Comparison of ENCODE assay signal across 21 mouse cellular contexts in genomic region chr15:11173884-11174470, GRCm38 (mm10).
DNase-seq lines count a peak whose midpoint lies in the region; ATAC-seq and TF ChIP-seq lines count a peak whose summit lies in the region.
"Had no signal": no experiment of that assay in that cellular context is flagged by ENCODE, and none has a peak within 500 bp of the region (broad histone marks: within the 10 kb centered on the region; RNA-seq: fewer than 3 reads in every experiment).

No protein-coding gene starts in this region.

- no peaks in the 10 kb centered on the region for H3K79me2 ChIP-seq in heart, adult 2 months (replicated peaks; ENCODE audit: control insufficient read depth, insufficient read depth, low read length)

- intact Hi-C loops in heart, adult 2 months (cut with DNase I) = no loop called here

- H3K4me1 ChIP-seq in hindbrain, embryonic 16.5 days (ENCODE audit: control insufficient read depth, insufficient read depth, low read depth, low read length) = no peaks in the 10 kb centered on the region
- no peaks in the 10 kb centered on the region for H3K4me1 ChIP-seq in hindbrain, embryonic 11.5 days (replicated peaks; ENCODE audit: control insufficient read depth, insufficient read depth, low read length)
- no peaks in the 10 kb centered on the region for H3K4me1 ChIP-seq in heart, adult 2 months (ENCODE audit: control insufficient read depth, insufficient read depth, low read length)
- H3K4me1 ChIP-seq: heart, embryonic 15.5 days; hindbrain, embryonic 15.5 days had no signal

- no peak for TF ChIP-seq POLR2A in heart, adult 2 months (IDR thresholded peaks at IDR 0.05; ENCODE audit: insufficient read depth, low read depth, low read length)

- TF ChIP-seq EP300 in heart, adult 2 months (IDR thresholded peaks at IDR 0.05; ENCODE audit: insufficient read depth, low read depth, low read length) = no peak

- no peak overlapping the region for H3K9ac ChIP-seq in hindbrain, embryonic 16.5 days (ENCODE audit: low read depth, low read length)
- H3K9ac ChIP-seq in hindbrain, embryonic 11.5 days (ENCODE audit: low read depth, low read length) = no peak overlapping the region
- no peak overlapping the region for H3K9ac ChIP-seq in heart, adult 2 months (ENCODE audit: low read depth, low read length)
- H3K9ac ChIP-seq: heart, embryonic 15.5 days; hindbrain, embryonic 15.5 days; neural tube, embryonic 12.5 days had no signal

- 90% methylated on average over 7 of the region's 7 CpGs for WGBS in hindbrain, embryonic 16.5 days
- WGBS in hindbrain, embryonic 11.5 days = 81% methylated on average over 7 of the region's 7 CpGs
- WGBS in heart, adult 2 months = 81% methylated on average over 7 of the region's 7 CpGs

- no peaks in the 10 kb centered on the region for H3K36me3 ChIP-seq in hindbrain, embryonic 16.5 days (ENCODE audit: control insufficient read depth, insufficient read depth, low read length)
- no peaks in the 10 kb centered on the region for H3K36me3 ChIP-seq in hindbrain, embryonic 11.5 days (ENCODE audit: control insufficient read depth, insufficient read depth, low read length)
- no peaks in the 10 kb centered on the region for H3K36me3 ChIP-seq in heart, adult 2 months (ENCODE audit: control insufficient read depth, insufficient read depth, low read length)
- H3K36me3 ChIP-seq: heart, embryonic 15.5 days; hindbrain, embryonic 15.5 days; neural tube, embryonic 12.5 days had no signal

- H3K9me3 ChIP-seq in hindbrain, embryonic 16.5 days (ENCODE audit: control insufficient read depth, low read length) = no peaks in the 10 kb centered on the region
- H3K9me3 ChIP-seq in hindbrain, embryonic 11.5 days (ENCODE audit: control insufficient read depth, low read length) = no peaks in the 10 kb centered on the region
- H3K9me3 ChIP-seq: heart, embryonic 15.5 days; hindbrain, embryonic 15.5 days; neural tube, embryonic 12.5 days had no signal

- no peak overlapping the region for H3K4me3 ChIP-seq in hindbrain, embryonic 16.5 days (ENCODE audit: low read length)
- no peak overlapping the region for H3K4me3 ChIP-seq in hindbrain, embryonic 11.5 days (ENCODE audit: low read depth, low read length)
- H3K4me3 ChIP-seq in heart, adult 2 months = no peak overlapping the region
- H3K4me3 ChIP-seq: erythroblast, embryonic 14.5 days; heart, embryonic 15.5 days; hindbrain, embryonic 15.5 days; layer of hippocampus, adult 2 months; neural tube, embryonic 12.5 days had no signal

- ATAC-seq in hindbrain, embryonic 16.5 days = 0 out of 2 replicates have a peak, but pooled peaks have one; percentile 12
- ATAC-seq in hindbrain, embryonic 11.5 days (ENCODE audit: low FRiP score) = no peak
- ATAC-seq: forebrain, embryonic 14.5 days had no signal

- DNase-seq in hindbrain, embryonic 11.5 days (ENCODE audit: low spot score) = no peak
- DNase-seq in 3T3-L1 (ENCODE audit: low read depth, low spot score) = peak; percentile 40
- peak; percentile 84 for DNase-seq in Muller cell, postnatal 12 days (ENCODE audit: inconsistent ontology term)
- peak; percentile 48 for DNase-seq in lung, postnatal 14 days
- DNase-seq in heart, adult 2 months = no peak
- DNase-seq in heart, postnatal 4 days = no peak
- DNase-seq: adrenal gland, postnatal 25 days; cerebellum, adult 8-10 months; heart, adult 11 months; kidney, adult 11 months; kidney, postnatal 10 days; thymus, postnatal 25 days had no signal

- H3K4me2 ChIP-seq in hindbrain, embryonic 16.5 days (ENCODE audit: low read length) = no peak overlapping the region
- H3K4me2 ChIP-seq in hindbrain, embryonic 11.5 days (replicated peaks; ENCODE audit: low read depth, low read length) = no peak overlapping the region
- H3K4me2 ChIP-seq: heart, embryonic 15.5 days; hindbrain, embryonic 15.5 days; neural tube, embryonic 12.5 days had no signal

- no peaks in the 10 kb centered on the region for H3K27me3 ChIP-seq in hindbrain, embryonic 16.5 days (replicated peaks; ENCODE audit: control insufficient read depth, insufficient read depth, low read length)
- H3K27me3 ChIP-seq in hindbrain, embryonic 11.5 days (ENCODE audit: control insufficient read depth, insufficient read depth, low read length) = no peaks in the 10 kb centered on the region
- no peaks in the 10 kb centered on the region for H3K27me3 ChIP-seq in heart, adult 2 months (ENCODE audit: control insufficient read depth, insufficient read depth, low read length)
- H3K27me3 ChIP-seq: CH12.LX; heart, embryonic 15.5 days; hindbrain, embryonic 15.5 days; neural tube, embryonic 12.5 days had no signal

- H3K27ac ChIP-seq in hindbrain, embryonic 16.5 days (ENCODE audit: low read depth, low read length) = no peak overlapping the region
- no peak overlapping the region for H3K27ac ChIP-seq in hindbrain, embryonic 11.5 days (ENCODE audit: low read depth, low read length)
- H3K27ac ChIP-seq in heart, adult 2 months = no peak overlapping the region
- H3K27ac ChIP-seq: heart, embryonic 15.5 days; hindbrain, embryonic 15.5 days; layer of hippocampus, adult 2 months; macrophage; neural tube, embryonic 12.5 days had no signal

- no peak for TF ChIP-seq CTCF in heart, adult 2 months (IDR thresholded peaks at IDR 0.05)

Comparison
In these comparisons a context has a peak if more than half of its experiments do, and no peak if none do; other contexts are left out.
1. DNase-seq: peak in 3T3-L1 (single experiment), Muller cell, postnatal 12 days (single experiment) and lung, postnatal 14 days (single experiment); none in hindbrain, embryonic 11.5 days (single experiment), heart, adult 2 months (0 of 2) and heart, postnatal 4 days (single experiment).